Mouse (Mus musculus) embryonic facial prominence, embryonic 13.5 days (tissue): ENCODE measurements around the gene Akap13. TPM values are rescaled to one million over a fixed set of nuclear protein-coding genes. Genes with fewer than 3 reads are reported as not detected.
A peak's percentile ranks its signal among the peaks of the same experiment; 100 is the strongest.

Experiments used
- ATAC-seq: fragments of 200-750 bp; cut with Nextera tagmentation; 2 replicates; pipeline ENCODE4 v1.8.0; 2017; ENCODE audit warnings: low read depth; ENCODE audit not compliant: insufficient number of reproducible peaks, insufficient read depth, low FRiP score, low TSS enrichment
- H3K27ac ChIP-seq: fragments of 300-500 bp; sonication (generic); 2 replicates; pipeline ENCODE4 v1.5.1; 2015; ENCODE audit warnings: moderate library complexity, mild to moderate bottlenecking, inconsistent platforms
- H3K27me3 ChIP-seq: fragments of 300-500 bp; sonication (generic); 2 replicates; pipeline ENCODE4 v1.6.1; 2015; ENCODE audit warnings: mild to moderate bottlenecking, inconsistent platforms
- H3K36me3 ChIP-seq: fragments of 300-500 bp; sonication (generic); 2 replicates; pipeline ENCODE4 v1.6.1; 2015; ENCODE audit warnings: mild to moderate bottlenecking, inconsistent platforms
- H3K4me1 ChIP-seq: fragments of 300-500 bp; sonication (generic); 2 replicates; pipeline ENCODE4 v1.6.1; 2015; ENCODE audit warnings: inconsistent platforms
- H3K4me2 ChIP-seq: fragments of 300-500 bp; sonication (generic); 2 replicates; pipeline ENCODE4 v1.6.1; 2015; ENCODE audit warnings: moderate library complexity, mild to moderate bottlenecking, inconsistent platforms
- H3K4me3 ChIP-seq: fragments of 300-500 bp; sonication (generic); 2 replicates; pipeline ENCODE4 v1.5.1; 2015; ENCODE audit warnings: mild to moderate bottlenecking, inconsistent platforms
- H3K9ac ChIP-seq: fragments of 300-500 bp; sonication (generic); 2 replicates; pipeline ENCODE4 v1.6.1; 2015; ENCODE audit warnings: mild to moderate bottlenecking, inconsistent platforms
- H3K9me3 ChIP-seq: fragments of 300-500 bp; sonication (generic); 2 replicates; pipeline ENCODE4 v1.6.1; 2016; ENCODE audit warnings: inconsistent platforms
- WGBS: fragments of 180-500 bp; shearing (Covaris S2); methylation state at CpG from one replicate; pipeline ENCODE4 v1.1.7; 2015; ENCODE audit warnings: mixed read lengths; 5-methylcytosine and 5-hydroxymethylcytosine counted together
- polyA plus RNA-seq: library from polyadenylated mRNA; unstranded; fragments of >200 nt; fragmentation: Nextera tagmentation; extraction: Ambion mirVana; gene quantifications from 2 replicates; pipeline ENCODE4 v1.2.1, GENCODE M21; 2015

The Akap13 gene
- polyA plus RNA-seq, 1 experiment from 2014 or later: 49.8 TPM

GRCm38 (mm10) chr7:75570218-75570617 is 114.9 kb downstream of the Akap13 start:
- no peak overlapping the region for H3K9ac ChIP-seq
- no peak overlapping the region for H3K27ac ChIP-seq
- WGBS: 87% methylated on average over 3 of the region's 3 CpGs
- H3K4me2 ChIP-seq: no peak overlapping the region
- no peaks in the 10 kb centered on the region for H3K27me3 ChIP-seq
- peaks cover 3% of the 10 kb centered on the region; the same call in 1 of the 2 replicates for H3K36me3 ChIP-seq
- peaks cover 9% of the 10 kb centered on the region for H3K4me1 ChIP-seq
- no peak overlapping the region for H3K4me3 ChIP-seq
- no peaks in the 10 kb centered on the region for H3K9me3 ChIP-seq
- no peak for ATAC-seq

- H3K4me1 ChIP-seq: peaks cover 17% of the 10 kb centered on the region
- no peak overlapping the region for H3K4me2 ChIP-seq
- H3K27ac ChIP-seq: no peak overlapping the region
- no peak overlapping the region for H3K9ac ChIP-seq
- ATAC-seq: no peak
- no peaks in the 10 kb centered on the region for H3K27me3 ChIP-seq
- no peak overlapping the region for H3K4me3 ChIP-seq
- H3K9me3 ChIP-seq: no peaks in the 10 kb centered on the region
- 74% methylated on average over 2 of the region's 2 CpGs for WGBS
- H3K36me3 ChIP-seq: peaks cover 3% of the 10 kb centered on the region; the same call in 1 of the 2 replicates
These were observed 115.7 kb downstream of the Akap13 start for GRCm38 (mm10) chr7:75571078-75571477.

GRCm38 (mm10) chr7:75572127-75572526 is 116.8 kb downstream of the Akap13 start:
- WGBS: 70% methylated on average over 4 of the region's 4 CpGs
- ATAC-seq: no peak
- no peak overlapping the region for H3K9ac ChIP-seq

GRCm38 (mm10) chr7:75575120-75575649 is 119.9 kb downstream of the Akap13 start:
- ATAC-seq: no peak

More at GRCm38 (mm10) chr7:75572127-75572526, 116.8 kb downstream of the Akap13 start:
- no peak overlapping the region for H3K4me3 ChIP-seq
- H3K27ac ChIP-seq: no peak overlapping the region
- no peaks in the 10 kb centered on the region for H3K9me3 ChIP-seq
- peaks cover 6% of the 10 kb centered on the region; the same call in 1 of the 2 replicates for H3K36me3 ChIP-seq
- no peaks in the 10 kb centered on the region for H3K27me3 ChIP-seq
- peaks cover 17% of the 10 kb centered on the region for H3K4me1 ChIP-seq
- no peak overlapping the region for H3K4me2 ChIP-seq

GRCm38 (mm10) chr7:75575800-75576585 is 120.7 kb downstream of the Akap13 start:
- Histone ChIP-seq H3K9me3 (no peaks in the 10 kb centered on the region), H3K27me3 (no peaks in the 10 kb centered on the region), H3K4me1 (peaks cover 20% of the 10 kb centered on the region), H3K27ac (peak overlapping the region; percentile 69; the same call in 1 of the 2 replicates), H3K36me3 (peaks cover 15% of the 10 kb centered on the region), H3K9ac (no peak overlapping the region), H3K4me2 (no peak overlapping the region), H3K4me3 (no peak overlapping the region)
- WGBS: 88% methylated on average over 1 of the region's 1 CpGs
- ATAC-seq: no peak

More at GRCm38 (mm10) chr7:75575120-75575649, 119.9 kb downstream of the Akap13 start:
- Histone ChIP-seq H3K4me2 (peak overlapping the region; percentile 14; the same call in 1 of the 2 replicates), H3K9ac (no peak overlapping the region), H3K4me3 (no peak overlapping the region), H3K36me3 (peaks cover 12% of the 10 kb centered on the region), H3K4me1 (peaks cover 20% of the 10 kb centered on the region), H3K27me3 (no peaks in the 10 kb centered on the region), H3K27ac (peak overlapping the region; percentile 69), H3K9me3 (no peaks in the 10 kb centered on the region)
- 18% methylated on average over 9 of the region's 9 CpGs for WGBS

- no peak overlapping the region for H3K9ac ChIP-seq
- 93% methylated on average over 2 of the region's 2 CpGs for WGBS
- H3K4me3 ChIP-seq: no peak overlapping the region
- no peak overlapping the region for H3K27ac ChIP-seq
- H3K9me3 ChIP-seq: no peaks in the 10 kb centered on the region
- H3K4me1 ChIP-seq: peaks cover 20% of the 10 kb centered on the region
- H3K27me3 ChIP-seq: no peaks in the 10 kb centered on the region
- peaks cover 18% of the 10 kb centered on the region for H3K36me3 ChIP-seq
- ATAC-seq: no peak
- H3K4me2 ChIP-seq: no peak overlapping the region
These were observed 121.5 kb downstream of the Akap13 start for GRCm38 (mm10) chr7:75576851-75577250.

- H3K9me3 ChIP-seq: no peaks in the 10 kb centered on the region
- no peaks in the 10 kb centered on the region for H3K27me3 ChIP-seq
- no peak overlapping the region for H3K4me2 ChIP-seq
- H3K9ac ChIP-seq: no peak overlapping the region
- H3K27ac ChIP-seq: no peak overlapping the region
- no peak overlapping the region for H3K4me3 ChIP-seq
- peaks cover 20% of the 10 kb centered on the region for H3K4me1 ChIP-seq
- ATAC-seq: no peak
- peaks cover 18% of the 10 kb centered on the region for H3K36me3 ChIP-seq
- 82% methylated on average over 6 of the region's 6 CpGs for WGBS
These were observed 122.0 kb downstream of the Akap13 start for GRCm38 (mm10) chr7:75577353-75577752.

GRCm38 (mm10) chr7:75578647-75579046 is 123.3 kb downstream of the Akap13 start:
- Histone ChIP-seq H3K4me3 (no peak overlapping the region), H3K36me3 (peaks cover 18% of the 10 kb centered on the region), H3K27ac (no peak overlapping the region), H3K4me1 (peaks cover 20% of the 10 kb centered on the region), H3K4me2 (no peak overlapping the region), H3K9me3 (no peaks in the 10 kb centered on the region), H3K27me3 (no peaks in the 10 kb centered on the region), H3K9ac (no peak overlapping the region)
- 68% methylated on average over 4 of the region's 4 CpGs for WGBS
- no peak for ATAC-seq

GRCm38 (mm10) chr7:75582091-75582490 is 126.8 kb downstream of the Akap13 start:
- Histone ChIP-seq H3K36me3 (peaks cover 16% of the 10 kb centered on the region), H3K4me1 (peaks cover 15% of the 10 kb centered on the region), H3K27ac (no peak overlapping the region), H3K4me3 (no peak overlapping the region), H3K9me3 (no peaks in the 10 kb centered on the region), H3K4me2 (no peak overlapping the region), H3K9ac (no peak overlapping the region), H3K27me3 (no peaks in the 10 kb centered on the region)
- 86% methylated on average over 4 of the region's 4 CpGs for WGBS
- ATAC-seq: no peak

GRCm38 (mm10) chr7:75584100-75584499 is 128.8 kb downstream of the Akap13 start:
- 86% methylated on average over 2 of the region's 2 CpGs for WGBS

GRCm38 (mm10) chr7:75585409-75585808 is 130.1 kb downstream of the Akap13 start:
- no peak overlapping the region for H3K4me3 ChIP-seq
- H3K9ac ChIP-seq: no peak overlapping the region
- no peaks in the 10 kb centered on the region for H3K9me3 ChIP-seq
- peak overlapping the region; percentile 39 for H3K27ac ChIP-seq
- H3K27me3 ChIP-seq: no peaks in the 10 kb centered on the region
- no peak overlapping the region for H3K4me2 ChIP-seq
- H3K36me3 ChIP-seq: peaks cover 24% of the 10 kb centered on the region
- no peak for ATAC-seq
- peaks cover 11% of the 10 kb centered on the region for H3K4me1 ChIP-seq
- WGBS: 63% methylated on average over 6 of the region's 6 CpGs

More at GRCm38 (mm10) chr7:75584100-75584499, 128.8 kb downstream of the Akap13 start:
- Histone ChIP-seq H3K9me3 (no peaks in the 10 kb centered on the region), H3K9ac (no peak overlapping the region), H3K4me1 (peaks cover 11% of the 10 kb centered on the region), H3K36me3 (peaks cover 23% of the 10 kb centered on the region), H3K4me2 (no peak overlapping the region), H3K4me3 (no peak overlapping the region), H3K27ac (no peak overlapping the region), H3K27me3 (no peaks in the 10 kb centered on the region)
- no peak for ATAC-seq

- ATAC-seq: no peak
- H3K4me1 ChIP-seq: peaks cover 11% of the 10 kb centered on the region
- no peak overlapping the region for H3K9ac ChIP-seq
- no peak overlapping the region for H3K4me3 ChIP-seq
- H3K36me3 ChIP-seq: peaks cover 22% of the 10 kb centered on the region
- H3K4me2 ChIP-seq: peak overlapping the region; percentile 21; the same call in 1 of the 2 replicates
- H3K27ac ChIP-seq: peak overlapping the region; percentile 35
- WGBS: 49% methylated on average over 14 of the region's 14 CpGs
- no peaks in the 10 kb centered on the region for H3K27me3 ChIP-seq
- H3K9me3 ChIP-seq: no peaks in the 10 kb centered on the region
These were observed 130.8 kb downstream of the Akap13 start for GRCm38 (mm10) chr7:75586113-75586512.
